Mouse (Mus musculus): ENCODE measurements around the gene Bcl3. TPM values are rescaled to one million over a fixed set of nuclear protein-coding genes. Genes with fewer than 3 reads are reported as not detected.

Bcl3 gene
- 26.6 and 36.9 TPM in 2 replicates for total RNA-seq (2021)
- long read RNA-seq, experiment 1, transcript Bcl3-201 (9 exons, 1,850 nt): major isoform, 24 of 31 reads
- long read RNA-seq, experiment 1, partial matches to known transcripts: 2 of 31 reads
- long read RNA-seq, experiment 1, other reads (novel, unspliced or antisense): 5 of 31 reads
- long read RNA-seq, experiment 2, transcript Bcl3-201 (9 exons, 1,850 nt): major isoform, 18 of 24 reads
- long read RNA-seq, experiment 2, partial matches to known transcripts: 0 of 24 reads
- long read RNA-seq, experiment 2, other reads (novel, unspliced or antisense): 6 of 24 reads

DNA sequence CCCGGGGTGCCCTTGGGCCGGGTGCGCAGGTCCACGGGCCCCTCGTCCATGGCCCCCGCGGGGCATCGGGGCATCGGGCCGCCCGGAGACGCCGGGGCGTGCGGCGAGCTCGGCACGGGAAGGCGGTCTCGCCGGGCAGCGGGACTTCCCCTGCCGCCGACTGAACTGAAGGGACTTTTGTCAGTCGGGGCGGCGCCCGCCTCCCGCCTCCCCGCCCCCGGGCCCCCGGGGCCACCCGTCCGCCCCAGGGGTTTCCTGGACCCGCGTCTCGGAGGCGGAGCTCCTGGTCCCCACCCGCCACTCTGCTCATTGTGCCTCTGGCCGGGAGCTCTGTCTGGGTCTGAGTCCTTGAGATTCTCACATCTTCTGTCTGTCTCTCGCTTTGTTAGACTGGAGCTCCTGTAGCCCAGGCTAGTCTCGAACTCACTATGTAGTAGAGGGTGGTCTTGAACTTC lies at the start of gene Bcl3:
Bcl3 (minus strand) TSS at position 167 of the 455 bp plus-strand sequence.
- DNase-seq: peak; percentile 82

DNA sequence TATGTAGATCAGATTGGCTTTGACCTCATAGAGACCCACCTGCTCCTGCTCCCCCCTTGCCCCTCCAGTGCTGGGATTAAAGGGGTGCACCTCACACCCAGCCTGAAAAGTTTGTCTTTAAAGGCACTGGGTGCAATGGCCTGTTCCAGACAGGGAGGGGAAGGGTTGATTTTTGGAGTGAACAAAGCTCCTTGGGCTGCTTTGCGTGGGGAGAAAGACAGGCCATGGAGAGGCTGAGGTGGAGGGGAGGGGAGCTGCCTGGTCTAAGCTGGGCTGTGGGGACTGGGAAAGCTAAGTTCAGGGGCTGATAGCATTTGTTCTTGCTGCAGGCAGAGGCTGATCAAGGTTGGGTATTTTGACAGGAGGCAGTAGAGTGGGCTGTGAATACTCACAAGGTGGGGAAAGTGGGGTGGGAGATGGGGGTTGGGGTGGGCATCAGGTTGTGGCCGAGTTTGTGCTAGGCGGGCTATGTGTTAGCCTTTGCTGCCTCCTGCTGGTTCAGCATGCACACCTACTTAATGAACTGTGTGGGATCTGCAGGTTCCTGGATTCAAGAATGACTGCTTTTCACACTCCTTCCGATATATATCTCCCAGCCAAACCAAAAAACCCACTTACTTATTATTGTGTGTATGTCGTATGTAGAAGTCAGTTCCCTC lies 49.5 kb upstream of the Bcl3 start:
- DNase-seq: peak; percentile 68

DNA sequence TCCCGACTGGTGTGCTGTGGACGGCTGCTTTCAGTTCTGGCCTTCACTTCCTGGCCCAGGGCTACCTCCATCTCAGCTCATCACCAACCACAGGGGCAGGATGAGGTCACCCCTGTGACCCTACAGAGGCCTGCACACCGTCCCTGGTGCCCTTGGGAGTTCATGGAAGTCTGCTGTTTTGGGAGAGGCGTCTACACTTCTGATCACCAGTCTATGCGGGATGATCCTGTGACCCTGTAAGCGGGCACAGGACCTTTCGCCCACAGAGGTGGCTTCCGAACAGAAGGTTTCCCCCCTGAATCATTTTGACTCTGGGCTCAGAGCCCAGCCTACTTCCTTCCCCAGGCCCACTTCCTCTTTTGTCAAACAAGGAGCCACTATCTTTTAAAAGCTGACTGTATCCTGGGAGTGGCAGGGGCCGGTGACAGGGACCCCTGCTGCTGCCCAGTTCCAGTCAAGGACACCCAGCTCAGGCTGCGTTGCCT lies 48.6 kb upstream of the Bcl3 start:
- peak; percentile 53 for DNase-seq

DNA sequence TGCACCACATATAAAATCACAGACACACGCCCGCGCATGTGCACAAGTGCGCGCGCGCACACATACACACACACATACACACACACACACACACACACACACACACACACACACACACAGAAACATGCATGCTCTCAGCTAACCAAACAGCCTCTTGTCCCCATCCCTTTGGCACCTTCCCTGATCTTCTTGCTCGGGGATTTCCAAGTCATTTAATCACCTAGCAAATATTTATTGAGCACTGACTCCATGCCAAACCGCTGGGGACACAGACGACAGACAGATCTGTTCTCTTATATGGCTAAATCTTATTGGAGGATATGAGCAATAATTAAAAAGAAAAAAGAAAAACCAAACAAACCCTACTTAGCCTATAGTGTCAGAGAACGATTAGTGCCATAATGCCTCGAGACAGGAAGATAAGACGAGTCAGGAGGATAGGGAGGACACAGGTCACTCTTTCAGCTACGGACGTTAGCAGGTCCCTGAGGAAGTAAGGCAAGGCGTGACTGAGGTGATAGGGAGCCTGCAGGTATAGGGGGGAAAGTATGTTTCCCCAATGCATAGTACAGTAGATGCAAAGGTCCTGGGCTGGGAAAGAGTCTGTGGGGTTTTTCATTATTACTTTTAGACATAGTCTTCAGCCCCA lies 45.3 kb upstream of the Bcl3 start:
- no peak for DNase-seq

DNA sequence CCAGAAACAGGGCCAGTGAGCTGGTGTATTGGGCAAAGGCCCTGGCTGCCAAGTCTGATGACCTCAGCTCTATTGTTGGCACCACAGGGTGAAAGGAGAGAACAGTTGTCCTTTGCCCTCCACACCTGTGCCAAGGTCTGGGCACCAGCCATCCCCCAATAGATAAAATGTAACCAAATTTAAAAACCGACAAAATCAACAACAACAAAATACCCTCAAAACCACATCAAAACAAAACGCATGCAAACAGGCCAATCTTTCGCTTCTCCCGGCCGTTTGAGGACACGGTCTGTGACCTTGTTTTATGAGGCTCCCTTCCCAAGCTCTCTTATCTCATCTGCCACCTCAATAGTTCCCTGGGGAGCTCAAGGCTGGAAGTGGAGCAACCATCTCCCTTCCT lies 43.9 kb upstream of the Bcl3 start:
- DNase-seq: peak; percentile 68

DNA sequence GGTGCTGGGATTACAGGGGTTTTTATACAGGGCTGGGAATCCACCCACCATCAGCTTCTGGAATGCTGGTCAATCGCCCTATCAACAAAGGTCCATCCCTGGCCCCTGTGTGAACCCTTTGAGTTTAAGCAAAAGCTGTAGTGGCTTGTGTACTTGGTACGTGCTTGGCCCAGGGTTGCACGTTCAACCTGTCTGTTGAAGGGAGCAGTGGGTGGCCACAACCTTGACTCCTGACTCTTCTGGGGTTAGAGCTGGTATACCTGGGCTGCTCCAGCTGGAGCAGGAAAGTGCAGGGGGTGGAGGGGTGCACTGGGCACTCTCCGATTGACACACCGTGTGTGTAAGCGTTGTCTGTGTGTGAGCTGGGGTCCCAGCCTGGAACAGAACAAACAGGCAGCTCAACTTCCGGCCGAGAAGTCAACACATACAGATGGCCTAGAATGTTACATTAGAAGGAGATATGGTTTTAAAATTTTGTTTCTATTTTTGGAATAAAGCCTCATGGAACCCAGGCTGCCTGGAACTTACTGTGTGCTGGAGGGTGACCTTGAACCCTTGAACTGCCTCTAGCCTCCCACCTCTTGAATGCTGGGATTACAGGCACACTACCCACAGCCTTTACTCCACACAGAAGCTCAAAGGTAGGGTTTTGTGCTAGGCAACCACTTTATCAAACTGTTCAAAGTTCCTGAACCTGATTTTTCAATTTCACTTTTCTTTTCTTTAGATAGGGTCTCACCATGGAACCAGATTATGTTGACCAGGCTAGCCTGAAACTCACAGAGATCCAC lies 42.9 kb upstream of the Bcl3 start:
- no peak for DNase-seq

DNA sequence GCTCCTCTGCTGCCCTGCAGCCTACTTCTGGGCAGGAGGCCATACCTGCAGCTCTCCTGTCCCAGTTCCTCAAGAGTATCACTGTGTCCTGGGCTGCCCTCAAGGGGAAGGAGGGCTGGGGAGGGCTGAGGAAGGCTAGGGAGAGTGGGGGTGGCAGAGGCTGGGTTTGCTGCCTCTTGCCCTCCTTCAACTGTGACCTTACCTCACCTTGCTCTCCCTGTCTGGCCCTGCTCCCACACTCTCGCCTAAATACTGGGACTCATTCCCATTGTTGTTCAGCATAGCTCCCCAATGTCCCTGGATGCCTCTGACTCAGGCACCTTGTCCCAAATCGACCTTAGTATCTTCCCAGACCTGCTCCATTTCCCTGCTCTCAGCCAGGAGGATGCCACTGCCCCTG lies 41.7 kb upstream of the Bcl3 start:
- DNase-seq: peak; percentile 73

DNA sequence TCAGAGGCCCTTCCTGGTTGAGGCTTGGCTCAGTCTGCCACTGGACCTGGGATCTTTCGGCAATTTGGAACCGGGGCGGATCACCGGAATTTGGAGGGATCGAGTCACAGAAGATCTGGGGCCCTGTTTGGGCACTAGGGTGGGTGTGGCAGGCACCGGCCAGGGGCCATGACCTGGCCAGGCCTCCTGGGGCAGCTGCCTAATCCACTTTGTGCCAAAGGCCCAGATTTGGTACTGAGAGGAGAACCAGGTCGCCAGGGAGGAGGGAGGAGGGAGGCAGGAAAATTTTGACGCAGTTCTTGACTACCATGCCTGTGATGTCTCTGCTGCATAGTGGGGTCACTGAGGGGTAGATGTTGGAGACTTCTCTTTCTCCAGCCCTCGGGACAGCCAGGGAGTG lies 38.6 kb upstream of the Bcl3 start, which contains the start of gene Ceacam16:
Ceacam16 (minus strand) TSS at position 101 of the 400 bp plus-strand sequence.
- no peak for DNase-seq

DNA sequence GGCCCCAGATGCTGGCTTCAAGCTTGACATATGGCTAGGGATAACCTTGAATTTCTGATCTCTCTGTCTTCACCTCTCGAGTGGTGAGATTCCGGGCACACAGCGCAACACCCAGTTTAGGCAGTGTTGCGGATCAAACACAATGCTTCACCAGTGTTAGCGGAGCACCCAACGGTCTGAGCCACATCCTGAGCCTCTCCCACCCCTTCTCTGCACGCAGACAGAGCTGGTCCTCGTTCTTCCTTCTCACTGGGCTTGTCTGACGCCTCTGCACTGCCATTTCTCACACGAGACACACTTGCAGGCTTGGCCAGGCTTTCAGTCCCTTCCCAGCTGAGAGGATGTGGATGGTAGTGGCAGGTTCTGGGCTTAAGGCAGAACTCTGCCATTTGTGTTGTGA lies 37.2 kb upstream of the Bcl3 start:
- no peak for DNase-seq

DNA sequence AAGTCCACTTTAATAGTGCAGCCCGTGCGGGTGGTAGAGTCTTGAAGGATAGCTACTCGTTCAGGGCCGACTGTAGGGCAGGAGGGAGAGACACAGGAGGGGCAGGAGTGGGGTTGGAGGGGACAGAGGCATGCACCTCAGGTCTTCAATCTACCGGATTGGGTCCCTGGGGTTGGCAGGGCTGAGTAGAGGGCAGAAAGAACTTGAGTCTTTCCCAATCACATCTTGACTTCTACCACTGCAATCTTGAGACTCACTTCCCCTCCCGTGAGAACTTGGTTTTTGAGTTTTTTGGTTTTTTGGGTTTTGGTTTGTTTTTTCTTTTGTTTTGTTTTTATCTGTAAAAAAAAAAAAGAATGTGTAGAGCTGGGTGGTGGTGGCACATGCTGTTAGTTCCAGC lies 33.7 kb upstream of the Bcl3 start:
- no peak for DNase-seq

DNA sequence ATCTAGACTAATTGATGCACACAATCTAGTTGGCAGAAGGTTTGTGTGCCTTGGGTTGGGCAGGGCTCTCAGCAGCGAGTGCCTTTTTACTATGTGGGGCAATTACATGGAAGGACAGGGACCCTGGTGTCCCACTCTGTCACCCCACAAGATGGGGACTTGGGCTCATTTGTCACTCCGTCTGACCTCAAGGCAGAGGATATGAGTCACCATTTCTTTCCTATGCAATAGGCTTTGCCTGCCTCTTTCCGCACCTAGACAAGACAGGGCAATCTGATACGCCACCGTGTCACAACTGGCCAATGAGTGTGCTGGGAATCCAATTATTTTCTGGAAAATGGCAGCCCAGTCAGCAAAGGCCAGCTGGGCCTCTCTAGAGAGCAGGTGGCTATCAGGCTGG lies 33.1 kb upstream of the Bcl3 start:
- DNase-seq: no peak

DNA sequence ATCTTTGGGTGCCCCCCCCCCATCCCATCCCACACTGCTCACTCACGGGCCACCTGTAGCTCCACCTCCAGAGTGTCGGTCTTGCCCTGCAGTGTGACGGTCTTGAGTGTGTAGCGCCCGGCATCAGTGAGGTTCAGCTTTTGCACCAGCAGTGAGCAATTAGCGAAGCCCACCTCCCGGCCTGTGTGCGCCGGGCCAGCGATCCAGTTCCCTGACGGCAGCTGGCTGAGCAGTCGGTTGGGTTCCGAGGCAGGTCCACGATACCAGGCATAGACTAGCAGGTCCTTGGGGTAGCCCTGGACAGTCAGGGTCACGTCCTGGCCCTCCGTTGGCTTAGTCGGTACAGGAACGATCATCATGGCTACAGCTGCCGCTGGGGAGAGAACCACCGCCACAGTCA lies 31.0 kb upstream of the Bcl3 start:
- DNase-seq: no peak

DNA sequence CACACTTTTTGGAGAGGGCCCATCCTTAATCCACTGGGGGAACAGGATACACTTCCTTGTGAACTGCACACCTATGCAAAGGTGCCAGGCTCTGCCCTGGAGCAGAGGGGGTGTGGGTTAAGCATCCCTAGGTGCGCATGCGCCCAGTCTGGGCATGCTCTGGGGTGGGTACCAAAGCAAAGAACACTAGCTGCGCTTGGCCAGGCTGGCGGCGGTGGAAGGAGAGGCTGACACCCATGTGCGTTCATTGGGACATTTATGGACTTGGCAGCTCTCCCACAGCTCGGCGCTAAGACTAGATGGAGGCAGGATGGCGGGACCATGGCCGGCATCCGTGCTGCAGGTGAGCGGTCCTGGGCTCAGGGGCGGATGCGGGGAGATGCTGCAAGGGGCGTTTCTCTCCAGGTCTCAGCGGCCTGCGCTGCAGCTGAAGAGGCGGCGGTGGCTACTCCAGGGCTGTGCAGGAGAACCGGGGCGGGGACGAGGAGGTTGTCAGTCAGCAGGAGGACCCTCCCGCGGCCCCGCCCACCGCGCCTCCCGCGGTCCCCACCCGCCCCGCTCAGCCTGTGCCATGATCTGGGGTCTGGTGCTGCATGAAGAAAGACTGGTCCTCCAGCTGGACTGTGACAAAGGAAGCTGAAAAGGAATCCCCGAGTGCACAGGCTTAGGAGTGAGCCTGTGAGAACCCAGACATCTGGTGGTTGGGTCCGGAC lies 29.4 kb upstream of the Bcl3 start, which contains the start of gene Gm19345:
Gm19345 (plus strand) TSS at position 146 of the 713 bp plus-strand sequence.
- DNase-seq: no peak

DNA sequence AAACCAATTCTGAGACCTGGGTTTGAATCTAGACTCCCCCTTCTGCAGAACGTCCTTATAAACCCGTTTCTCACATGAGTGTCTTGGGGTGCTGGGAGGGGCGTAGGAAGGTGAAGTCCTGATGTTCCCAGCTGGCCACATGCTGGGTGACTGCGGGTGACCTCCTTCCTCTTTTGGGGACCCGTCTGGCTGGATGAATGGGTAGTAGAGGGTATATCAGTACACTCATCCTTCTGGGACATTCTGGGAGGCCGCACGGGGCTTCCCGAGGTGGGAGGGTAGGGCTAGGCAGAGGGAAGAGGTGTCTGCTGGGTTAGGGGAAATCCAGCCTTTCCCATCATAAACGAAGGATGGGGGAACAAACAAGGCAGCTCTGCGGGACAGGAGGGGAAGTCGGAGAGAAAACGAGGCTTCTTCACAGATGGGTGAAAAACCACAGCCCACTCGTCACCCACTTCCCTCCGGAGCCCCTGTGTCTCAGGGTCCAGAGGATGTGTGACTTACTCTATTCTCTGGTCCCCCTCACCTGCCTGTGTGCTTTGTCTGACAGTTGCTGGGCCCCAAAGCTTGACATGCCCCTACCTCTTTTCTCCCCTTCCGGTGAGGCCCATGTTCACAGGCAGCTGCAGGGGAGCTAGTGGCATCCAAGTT lies 22.1 kb upstream of the Bcl3 start:
- no peak for DNase-seq

DNA sequence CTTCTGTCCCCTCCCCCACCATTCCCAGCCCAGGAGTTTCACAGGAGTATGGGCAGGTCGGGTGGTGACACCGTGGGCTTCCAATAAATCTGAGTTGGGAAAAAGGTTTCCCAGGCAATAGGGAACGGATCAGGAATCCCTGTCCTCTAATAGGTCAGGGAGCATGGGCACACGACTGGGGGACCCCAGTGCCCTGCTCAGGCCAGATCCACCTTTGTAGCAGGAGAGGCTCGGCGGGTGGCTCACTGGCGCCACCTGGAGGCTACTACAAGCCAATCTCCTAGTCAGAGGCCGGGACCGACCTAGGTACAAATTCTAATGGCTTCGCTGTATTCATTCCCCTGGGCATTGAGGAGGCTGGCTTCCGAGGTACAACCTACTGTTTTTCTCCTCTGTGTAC lies 21.0 kb upstream of the Bcl3 start:
- DNase-seq: peak; percentile 88

DNA sequence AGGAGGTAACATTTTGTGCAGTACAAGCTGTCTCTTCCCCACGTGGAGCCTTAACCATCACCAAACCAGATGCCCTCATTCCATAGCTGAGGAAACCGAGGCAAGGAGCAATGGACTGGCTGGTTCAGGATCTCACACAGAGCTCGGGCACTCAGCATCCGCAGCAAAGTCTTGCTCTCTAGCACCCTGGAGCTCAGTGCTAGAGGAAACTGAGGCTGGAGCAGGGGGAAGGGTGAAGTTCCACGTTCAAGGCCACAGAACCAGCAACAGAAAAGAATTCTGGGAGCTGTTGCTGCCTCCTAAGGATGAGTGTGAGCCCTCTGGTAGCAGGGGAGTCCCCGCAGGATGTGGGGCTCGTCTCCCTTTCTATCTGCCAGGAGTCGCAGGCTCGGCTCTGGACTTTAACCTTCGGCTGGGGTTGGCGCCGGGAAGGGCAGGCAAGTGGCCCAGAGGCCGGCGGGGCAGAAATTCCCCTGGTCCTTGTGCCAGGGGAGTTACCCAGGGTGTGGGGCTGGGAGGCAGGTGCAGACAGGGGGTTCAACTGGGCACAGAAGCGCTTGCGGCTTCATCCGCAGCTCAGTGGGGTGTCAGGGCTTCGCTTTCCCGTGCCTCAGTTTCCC lies 20.4 kb upstream of the Bcl3 start:
- peak; percentile 70 for DNase-seq

DNA sequence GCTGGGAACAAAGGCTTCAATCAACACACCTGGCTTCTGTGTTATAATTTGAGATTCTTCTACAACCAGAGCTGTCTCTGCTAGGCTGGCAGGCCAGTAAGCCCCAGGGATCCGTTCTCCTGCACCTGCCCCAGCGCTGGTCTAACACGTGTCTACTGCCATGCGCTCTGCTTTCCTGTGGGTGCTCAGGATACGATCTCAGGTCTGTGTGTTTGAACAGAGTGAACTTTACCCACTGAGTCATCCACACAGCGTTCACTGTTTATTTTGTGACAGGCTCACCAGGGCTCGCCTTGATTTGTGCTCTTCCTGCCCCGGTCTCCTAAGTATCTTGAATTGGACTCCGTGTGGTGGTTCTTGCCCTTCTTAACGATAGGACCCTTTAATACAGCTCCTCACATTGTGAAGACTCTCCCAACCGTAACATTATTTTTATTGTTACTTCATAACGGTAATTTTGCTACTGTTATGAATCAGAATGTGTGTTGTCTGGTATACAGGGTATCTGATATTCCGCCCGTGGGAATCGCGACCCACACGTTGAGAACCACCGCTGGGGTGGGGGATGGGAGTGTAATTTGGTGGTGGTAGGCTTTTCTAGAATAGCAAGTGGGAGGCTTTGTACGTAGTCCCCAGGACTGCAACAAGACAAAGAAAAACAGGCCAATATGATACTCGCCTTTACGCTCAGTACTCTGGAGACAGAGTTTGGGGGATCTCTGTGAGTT lies 19.3 kb upstream of the Bcl3 start:
- DNase-seq: no peak

DNA sequence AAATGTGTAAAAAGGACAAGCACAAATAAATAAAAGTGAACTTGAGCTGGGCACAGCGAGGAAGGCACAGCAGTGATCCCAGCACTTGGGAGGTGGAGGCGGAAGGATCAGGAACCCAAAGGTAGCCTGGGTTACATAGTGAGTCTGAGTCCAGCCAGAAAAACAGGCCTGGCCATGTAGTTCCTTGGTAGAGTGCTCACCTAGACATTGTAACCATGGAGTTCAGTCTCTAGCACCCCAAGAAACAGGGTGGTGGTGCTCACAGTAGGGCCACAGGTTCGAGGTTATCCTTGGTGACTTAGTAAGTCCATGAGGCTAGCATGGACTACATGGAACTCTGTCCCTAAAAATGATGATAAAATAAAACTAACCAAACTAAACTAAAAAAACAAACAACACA lies 18.4 kb upstream of the Bcl3 start:
- no peak for DNase-seq

DNA sequence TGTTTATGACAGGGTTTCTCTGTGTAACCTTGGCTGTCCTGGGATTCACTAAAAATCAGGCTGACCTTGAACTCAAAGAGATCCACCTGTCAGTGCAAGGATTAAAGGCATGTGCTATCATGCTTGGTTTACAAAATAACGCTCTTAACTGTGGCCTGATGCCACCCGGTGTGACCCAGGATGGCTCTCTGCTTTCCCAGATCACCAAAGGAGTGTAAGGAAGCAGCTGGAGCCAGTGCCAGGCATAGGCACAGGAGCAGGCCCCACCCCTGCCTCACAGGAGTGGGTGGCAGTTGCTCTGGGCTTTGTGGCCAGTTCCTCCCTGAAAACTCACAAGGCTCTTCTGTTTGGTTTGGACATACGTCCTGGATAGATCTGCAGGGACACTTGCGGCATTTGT lies 17.8 kb upstream of the Bcl3 start:
- DNase-seq: no peak

DNA sequence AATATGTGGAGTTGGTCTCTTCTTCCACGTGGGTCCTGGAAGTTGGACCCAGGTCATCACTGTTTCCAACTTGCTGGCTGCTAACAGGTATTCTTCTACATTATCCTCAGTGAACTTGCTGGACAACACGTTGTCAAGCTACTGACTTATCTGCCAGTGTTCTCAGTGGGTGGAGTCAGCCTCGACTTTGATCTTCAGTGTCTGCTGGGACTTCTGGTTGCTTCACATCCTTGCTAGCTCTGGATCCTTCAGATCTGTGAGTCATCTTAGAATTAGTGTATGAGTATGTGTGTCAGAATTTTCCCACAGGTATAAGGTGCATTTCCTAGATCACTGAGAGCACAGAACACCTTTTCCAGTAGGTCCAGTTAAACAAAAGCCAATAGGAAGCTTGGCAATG lies 14.3 kb upstream of the Bcl3 start:
- peak; percentile 61 for DNase-seq
